Mouse (Mus musculus): ENCODE measurements at regions not wholly inside any gene's neighbourhood (a gene's known extent, or its start where the extent isn't known, plus 50 kb on each side); places are given as distances from the start of the nearest gene placed in this dataset.
"Not testable (repeated sequence)": the region's sequence is repeated elsewhere in the genome, so short reads cannot be mapped to it uniquely, and the experiment has no call there.

GRCm38 (mm10) chr16:22327386-22327785 lies 61.6 kb upstream of the Tra2b start:
- Histone ChIP-seq H3K36me3 (ENCODE audit: control insufficient read depth, insufficient read depth) (no peaks in the 10 kb centered on the region), H3K27ac (ENCODE audit: low read length) (no peak overlapping the region), H3K9ac (replicated peaks; ENCODE audit: low read depth, low read length) (no peak overlapping the region), H3K4me3 (replicated peaks; ENCODE audit: low read length) (no peak overlapping the region), H3K27me3 (replicated peaks; ENCODE audit: control insufficient read depth, insufficient read depth, low read length) (no peaks in the 10 kb centered on the region), H3K4me2 (ENCODE audit: low read length) (no peak overlapping the region), H3K9me3 (ENCODE audit: control insufficient read depth, low read length) (peaks cover 7% of the 10 kb centered on the region), H3K4me1 (replicated peaks; ENCODE audit: control insufficient read depth, insufficient read depth, low read length) (no peaks in the 10 kb centered on the region)
- 62% methylated on average over 2 of the region's 2 CpGs for WGBS
- ATAC-seq = peak; percentile 79

- H3K4me3 ChIP-seq (replicated peaks; ENCODE audit: low read length); H3K27ac ChIP-seq (ENCODE audit: low read length); H3K9me3 ChIP-seq (ENCODE audit: control insufficient read depth, low read length); H3K9ac ChIP-seq (replicated peaks; ENCODE audit: low read depth, low read length); H3K4me1 ChIP-seq (replicated peaks; ENCODE audit: control insufficient read depth, insufficient read depth, low read length); H3K4me2 ChIP-seq (ENCODE audit: low read length); H3K27me3 ChIP-seq (replicated peaks; ENCODE audit: control insufficient read depth, insufficient read depth, low read length); ATAC-seq; H3K36me3 ChIP-seq (ENCODE audit: control insufficient read depth, insufficient read depth): not testable (repeated sequence)
- WGBS = 63% methylated on average over 5 of the region's 5 CpGs
These were observed 59.4 kb upstream of the Tra2b start for GRCm38 (mm10) chr16:22325161-22325560.

- Histone ChIP-seq H3K27ac (ENCODE audit: low read length) (no peak overlapping the region), H3K4me1 (replicated peaks; ENCODE audit: control insufficient read depth, insufficient read depth, low read length) (peaks cover 4% of the 10 kb centered on the region; the same call in 1 of the 2 replicates), H3K9ac (replicated peaks; ENCODE audit: low read depth, low read length) (no peak overlapping the region), H3K36me3 (ENCODE audit: control insufficient read depth, insufficient read depth) (no peaks in the 10 kb centered on the region), H3K9me3 (ENCODE audit: control insufficient read depth, low read length) (no peaks in the 10 kb centered on the region), H3K4me2 (ENCODE audit: low read length) (no peak overlapping the region), H3K4me3 (replicated peaks; ENCODE audit: low read length) (no peak overlapping the region), H3K27me3 (replicated peaks; ENCODE audit: control insufficient read depth, insufficient read depth, low read length) (no peaks in the 10 kb centered on the region)
- WGBS = 60% methylated on average over 8 of the region's 8 CpGs
- peak; percentile 66 for ATAC-seq
These were observed 50.5 kb upstream of the Tra2b start for GRCm38 (mm10) chr16:22316251-22316711.

All from forebrain, embryonic 16.5 days (tissue).